Mouse (Mus musculus) cerebellum, adult 2 months (tissue): Measurements from ENCODE around the gene Olfr1341. TPM values are rescaled to one million over a fixed set of nuclear protein-coding genes. Genes with fewer than 3 reads are reported as not detected.

Source experiments
- DNase-seq, 2 experiments: peaks; one replicate each; pipeline ENCODE4 v3.0.0; 2021
- H3K27ac ChIP-seq: fragments of 200-500 bp; 2 replicates; pipeline ENCODE4 v1.5.1; 2012; ENCODE audit warnings: low read length, control low read depth, inconsistent platforms; ENCODE audit not compliant: insufficient read depth
- H3K27me3 ChIP-seq: fragments of 200-500 bp; 2 replicates; pipeline ENCODE4 v1.6.1; 2012; ENCODE audit warnings: inconsistent platforms, mild to moderate bottlenecking, low read length, moderate library complexity; ENCODE audit not compliant: control insufficient read depth, insufficient read depth
- H3K4me1 ChIP-seq: fragments of 200-500 bp; 2 replicates; pipeline ENCODE4 v1.6.1; 2011; ENCODE audit warnings: low read length; ENCODE audit not compliant: control insufficient read depth, insufficient read depth
- H3K4me3 ChIP-seq: fragments of 200-500 bp; replicated peaks from 2 replicates; pipeline ENCODE3; 2011; ENCODE audit warnings: mild to moderate bottlenecking, low read depth, low read length, control low read depth; ENCODE audit not compliant: insufficient read depth
- CTCF ChIP-seq: fragments of 200-500 bp; IDR thresholded peaks from 2 replicates; pipeline ENCODE4 v1.5.1; 2011; ENCODE audit warnings: low read depth, mild to moderate bottlenecking, control low read depth, low read length, moderate library complexity, borderline replicate concordance; ENCODE audit not compliant: insufficient read depth
- POLR2A ChIP-seq: fragments of 200-500 bp; IDR thresholded peaks from 2 replicates; pipeline ENCODE4 v1.6.1; 2011; ENCODE audit warnings: low read length, control low read depth, borderline replicate concordance; ENCODE audit not compliant: insufficient read depth
- WGBS: fragments of 180-500 bp; shearing (Covaris S2); methylation state at CpG from one replicate; pipeline ENCODE4 v1.1.7; 2018; 5-methylcytosine and 5-hydroxymethylcytosine counted together
- polyA plus RNA-seq: library from polyadenylated mRNA; depleted of rRNA; stranded (reverse); fragments of >200 nt; gene quantifications from 2 replicates; pipeline ENCODE4 v1.2.3, GENCODE M21; 2012; rRNA removed

Gene Olfr1341
- polyA plus RNA-seq, 1 experiment: not detected

DNA sequence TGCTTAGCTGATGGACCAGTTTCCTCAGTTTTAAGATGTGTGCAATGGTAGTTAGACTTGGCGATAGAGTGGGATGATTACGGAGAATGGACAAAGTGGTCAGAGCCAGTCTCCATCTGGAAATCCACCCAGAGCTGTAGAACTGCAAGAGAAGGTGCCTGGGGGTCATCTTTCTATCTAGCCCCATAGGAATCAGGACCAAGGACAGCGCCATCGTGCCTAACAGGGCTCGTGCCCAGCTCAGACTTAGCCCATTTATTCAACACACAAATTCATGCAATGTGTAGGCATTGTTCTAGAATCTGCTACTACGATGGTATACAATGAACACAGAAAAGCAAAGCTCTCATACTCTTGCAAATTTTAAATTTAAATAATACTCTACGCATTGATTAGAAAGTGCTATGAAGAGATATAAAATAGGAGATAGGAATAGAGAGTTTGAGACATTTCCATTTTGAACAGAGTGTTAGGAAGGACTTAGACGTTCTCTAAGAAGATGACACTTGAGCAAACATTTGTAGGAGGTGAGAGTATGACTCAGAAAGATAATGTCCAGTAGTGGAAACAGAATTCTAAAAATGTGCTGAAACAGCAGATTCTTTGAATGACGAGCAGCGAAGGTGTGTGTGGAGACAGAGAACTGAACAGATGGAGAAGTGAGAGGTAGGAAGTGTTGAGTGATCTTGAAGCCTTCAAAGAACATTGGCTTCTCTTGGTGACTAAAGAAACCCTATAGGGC is 18.6 kb downstream of the Olfr1341 start:
- Histone ChIP-seq H3K27me3 (no peaks in the 10 kb centered on the region), H3K4me1 (no peaks in the 10 kb centered on the region), H3K4me3 (no peak overlapping the region), H3K27ac (no peak overlapping the region)
- no peak for DNase-seq
- no peak for TF ChIP-seq CTCF
- WGBS: 59% methylated on average over 10 of the region's 10 CpGs

- H3K27ac ChIP-seq: no peak within 1 kb of the TSS
- WGBS: 92% methylated on average over 1 of the region's 1 CpGs
- H3K4me3 ChIP-seq: no peak within 1 kb of the TSS
- TF ChIP-seq POLR2A (no peak), CTCF (no peak)
- H3K4me1 ChIP-seq: no peaks in the 10 kb centered on the region
- no peaks in the 10 kb centered on the region for H3K27me3 ChIP-seq
- DNase-seq: no peak
These were observed 28.6 kb downstream of the Olfr1341 start, which contains the start of gene Olfr1339 for GRCm38 (mm10) chr4:118731875-118732274. TSS of gene Olfr1339 (plus strand) at chr4:118732175.

GRCm38 (mm10) chr4:118739574-118739973 is 36.3 kb downstream of the Olfr1341 start:
- H3K4me3 ChIP-seq: no peak overlapping the region
- no peaks in the 10 kb centered on the region; the same call in 1 of the 2 replicates for H3K4me1 ChIP-seq
- no peaks in the 10 kb centered on the region; the same call in 1 of the 2 replicates for H3K27me3 ChIP-seq
- no peak overlapping the region for H3K27ac ChIP-seq
- WGBS: 70% methylated on average over 3 of the region's 3 CpGs
- TF ChIP-seq CTCF (no peak), POLR2A (no peak)
- no peak for DNase-seq

DNA sequence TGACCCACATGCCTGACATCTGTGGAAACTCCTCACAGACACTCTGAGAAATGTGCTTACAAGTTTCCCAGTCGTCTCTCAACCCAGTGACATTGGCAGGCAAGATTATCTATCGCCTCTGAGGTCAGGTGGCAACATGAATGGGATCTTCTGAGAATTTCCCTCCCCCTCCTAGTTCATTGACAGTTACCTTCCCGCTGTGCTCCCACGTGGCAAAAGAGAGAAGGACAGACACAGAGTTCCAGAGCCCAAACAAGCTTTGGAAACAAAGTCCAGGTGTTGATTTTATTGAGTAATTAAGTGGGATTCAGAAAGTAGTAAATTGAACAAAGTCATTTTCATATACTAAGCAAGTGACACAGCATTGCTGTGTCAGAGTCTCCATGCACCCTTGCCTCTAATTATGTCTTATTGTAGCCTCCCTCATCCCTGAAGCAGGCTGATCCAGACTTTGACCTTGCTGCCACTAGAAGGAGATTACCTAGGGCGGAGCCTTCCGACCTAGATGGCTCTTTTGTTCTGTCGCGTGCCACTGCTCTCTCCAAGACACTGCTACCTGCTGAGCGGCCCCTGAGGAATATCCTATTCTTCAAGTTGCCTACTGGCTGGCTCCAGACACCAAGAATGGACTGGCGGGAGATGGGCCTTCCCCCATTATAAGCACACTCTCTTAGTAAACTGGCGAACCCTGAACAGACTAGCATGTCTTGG is 37.8 kb downstream of the Olfr1341 start:
- Histone ChIP-seq H3K27ac (no peak overlapping the region), H3K4me3 (no peak overlapping the region), H3K27me3 (no peaks in the 10 kb centered on the region; the same call in 1 of the 2 replicates), H3K4me1 (no peaks in the 10 kb centered on the region; the same call in 1 of the 2 replicates)
- 40% methylated on average over 11 of the region's 11 CpGs for WGBS
- DNase-seq: no peak
- TF ChIP-seq POLR2A (no peak), CTCF (no peak)

GRCm38 (mm10) chr4:118741881-118742280 is 38.6 kb downstream of the Olfr1341 start:
- no peak overlapping the region for H3K27ac ChIP-seq
- 4% methylated on average over 16 of the region's 16 CpGs for whole genome bisulfite sequencing

DNA sequence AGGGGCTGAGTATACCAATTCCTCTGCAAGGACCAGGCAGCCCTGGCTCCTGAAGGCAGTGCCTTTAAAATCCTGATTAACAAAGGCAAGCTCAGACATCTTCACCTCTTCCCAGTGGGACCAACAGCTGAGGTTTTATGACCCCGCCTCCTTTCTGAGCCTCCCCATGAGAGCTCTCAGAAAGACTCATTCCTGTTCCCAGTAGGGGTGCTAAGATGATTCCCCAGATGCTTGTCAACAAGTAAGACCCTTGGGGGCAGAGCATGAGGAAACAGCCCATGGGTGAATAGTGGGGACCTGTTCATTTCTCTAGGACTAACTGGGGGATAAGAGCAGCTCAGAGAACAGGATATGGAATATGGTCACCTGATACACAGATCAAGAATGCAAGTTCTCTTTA is 55.3 kb downstream of the Olfr1341 start, which contains the start of gene Olfr1338:
Olfr1338 (minus strand) TSS at position 101 of the 400 bp plus-strand sequence.
- WGBS: 96% methylated on average over 1 of the region's 1 CpGs
- Histone ChIP-seq H3K27me3 (no peaks in the 10 kb centered on the region), H3K4me3 (no peak within 1 kb of the TSS), H3K27ac (no peak within 1 kb of the TSS), H3K4me1 (no peaks in the 10 kb centered on the region)
- no peak for DNase-seq
- TF ChIP-seq POLR2A (no peak), CTCF (no peak)

More at GRCm38 (mm10) chr4:118741881-118742280, 38.6 kb downstream of the Olfr1341 start:
- H3K4me1 ChIP-seq: no peaks in the 10 kb centered on the region; the same call in 1 of the 2 replicates
- TF ChIP-seq POLR2A: no peak
- TF ChIP-seq CTCF: no peak
- peak in 1 of 2 experiments; percentile 20 for DNase-seq
- H3K4me3 ChIP-seq: no peak overlapping the region
- H3K27me3 ChIP-seq: no peaks in the 10 kb centered on the region; the same call in 1 of the 2 replicates

Other genes starting within 250 kb of the Olfr1341 start
- gene Mpl, start 246.0 kb upstream of the Olfr1341 start, polyA plus RNA-seq: 0.05 TPM in 2 replicates
- gene Tie1, start 213.5 kb upstream of the Olfr1341 start, polyA plus RNA-seq: 10.7 and 12.8 TPM in 2 replicates
- not detected in 2 replicates for gene 2610528J11Rik, start 176.5 kb upstream of the Olfr1341 start, polyA plus RNA-seq
- gene Tmem125, start 159.5 kb upstream of the Olfr1341 start, polyA plus RNA-seq: 43.5 and 60.1 TPM in 2 replicates
- 0.27 and 0.36 TPM in 2 replicates for gene Cfap57, start 82.7 kb upstream of the Olfr1341 start, polyA plus RNA-seq
- 61.9 and 64.0 TPM in 2 replicates for gene Ebna1bp2, start 82.7 kb upstream of the Olfr1341 start, polyA plus RNA-seq
- not detected in 2 replicates for gene Olfr62, start 44.6 kb upstream of the Olfr1341 start, polyA plus RNA-seq
- gene Olfr1342, start 10.8 kb upstream of the Olfr1341 start, polyA plus RNA-seq: not detected in 2 replicates
- gene Olfr1340, start 16.6 kb downstream of the Olfr1341 start, polyA plus RNA-seq: not detected in 2 replicates
- gene Olfr1339, start 28.7 kb downstream of the Olfr1341 start, polyA plus RNA-seq: not detected in 2 replicates
- gene Olfr1338, start 55.2 kb downstream of the Olfr1341 start, polyA plus RNA-seq: not detected in 2 replicates
- not detected in 2 replicates for gene Olfr1337, start 79.1 kb downstream of the Olfr1341 start, polyA plus RNA-seq
- not detected in 2 replicates for gene Olfr1335, start 106.4 kb downstream of the Olfr1341 start, polyA plus RNA-seq
- gene Olfr1333, start 132.8 kb downstream of the Olfr1341 start, polyA plus RNA-seq: not detected in 2 replicates
- gene Olfr1331, start 161.1 kb downstream of the Olfr1341 start, polyA plus RNA-seq: not detected in 2 replicates
- not detected in 2 replicates for gene Olfr1330, start 185.1 kb downstream of the Olfr1341 start, polyA plus RNA-seq
- not detected in 2 replicates for gene Olfr1329, start 213.9 kb downstream of the Olfr1341 start, polyA plus RNA-seq
- gene Olfr1328, start 235.1 kb downstream of the Olfr1341 start, polyA plus RNA-seq: not detected in 2 replicates